Mouse (Mus musculus): ENCODE measurements around the gene Zfp638.
A peak's percentile ranks its signal among the peaks of the same experiment; 100 is the strongest.
"Not testable (repeated sequence)": the region's sequence is repeated elsewhere in the genome, so short reads cannot be mapped to it uniquely, and the experiment has no call there.

Gene Zfp638

GRCm38 (mm10) chr6:84010303-84011225 lies 143.7 kb downstream of the Zfp638 start:
- H3K36me3 ChIP-seq (ENCODE audit: control insufficient read depth, insufficient read depth, low read length, poor library complexity, severe bottlenecking): no peaks in the 10 kb centered on the region
- H3K27me3 ChIP-seq (ENCODE audit: control insufficient read depth, insufficient read depth, low read length, poor library complexity, severe bottlenecking): peaks cover 2% of the 10 kb centered on the region; the same call in 1 of the 2 replicates
- no peak for DNase-seq (ENCODE audit: low read depth, low spot score)

- not testable (repeated sequence) for H3K27me3 ChIP-seq (ENCODE audit: control insufficient read depth, insufficient read depth, low read length, poor library complexity, severe bottlenecking); H3K36me3 ChIP-seq (ENCODE audit: control insufficient read depth, insufficient read depth, low read length, poor library complexity, severe bottlenecking); DNase-seq (ENCODE audit: low read depth, low spot score)
These were observed 148.2 kb downstream of the Zfp638 start for GRCm38 (mm10) chr6:84014961-84015683.

- DNase-seq (ENCODE audit: low read depth, low spot score): no peak
- H3K27me3 ChIP-seq (ENCODE audit: control insufficient read depth, insufficient read depth, low read length, poor library complexity, severe bottlenecking): no peaks in the 10 kb centered on the region
- H3K36me3 ChIP-seq (ENCODE audit: control insufficient read depth, insufficient read depth, low read length, poor library complexity, severe bottlenecking): no peaks in the 10 kb centered on the region
These were observed 149.9 kb downstream of the Zfp638 start for GRCm38 (mm10) chr6:84016851-84017250.

- no peaks in the 10 kb centered on the region for H3K36me3 ChIP-seq (ENCODE audit: control insufficient read depth, insufficient read depth, low read length, poor library complexity, severe bottlenecking)
- DNase-seq (ENCODE audit: low read depth, low spot score): peak; percentile 30
- H3K27me3 ChIP-seq (ENCODE audit: control insufficient read depth, insufficient read depth, low read length, poor library complexity, severe bottlenecking): no peaks in the 10 kb centered on the region
These were observed 150.5 kb downstream of the Zfp638 start for GRCm38 (mm10) chr6:84017392-84017791.

GRCm38 (mm10) chr6:84018906-84019550 lies 152.1 kb downstream of the Zfp638 start:
- Histone ChIP-seq H3K36me3 (ENCODE audit: control insufficient read depth, insufficient read depth, low read length, poor library complexity, severe bottlenecking) (no peaks in the 10 kb centered on the region), H3K27me3 (ENCODE audit: control insufficient read depth, insufficient read depth, low read length, poor library complexity, severe bottlenecking) (no peaks in the 10 kb centered on the region)
- no peak for DNase-seq (ENCODE audit: low read depth, low spot score)

GRCm38 (mm10) chr6:84020002-84020401 lies 153.1 kb downstream of the Zfp638 start:
- Histone ChIP-seq H3K36me3 (ENCODE audit: control insufficient read depth, insufficient read depth, low read length, poor library complexity, severe bottlenecking) (no peaks in the 10 kb centered on the region), H3K27me3 (ENCODE audit: control insufficient read depth, insufficient read depth, low read length, poor library complexity, severe bottlenecking) (no peaks in the 10 kb centered on the region)
- no peak for DNase-seq (ENCODE audit: low read depth, low spot score)

- H3K27me3 ChIP-seq (ENCODE audit: control insufficient read depth, insufficient read depth, low read length, poor library complexity, severe bottlenecking): no peaks in the 10 kb centered on the region; the same call in 1 of the 2 replicates
- no peaks in the 10 kb centered on the region for H3K36me3 ChIP-seq (ENCODE audit: control insufficient read depth, insufficient read depth, low read length, poor library complexity, severe bottlenecking)
- no peak for DNase-seq (ENCODE audit: low read depth, low spot score)
These were observed 155.1 kb downstream of the Zfp638 start for GRCm38 (mm10) chr6:84021990-84022389.

- no peak for DNase-seq (ENCODE audit: low read depth, low spot score)
- no peaks in the 10 kb centered on the region; the same call in 1 of the 2 replicates for H3K27me3 ChIP-seq (ENCODE audit: control insufficient read depth, insufficient read depth, low read length, poor library complexity, severe bottlenecking)
- H3K36me3 ChIP-seq (ENCODE audit: control insufficient read depth, insufficient read depth, low read length, poor library complexity, severe bottlenecking): no peaks in the 10 kb centered on the region
These were observed 158.7 kb downstream of the Zfp638 start for GRCm38 (mm10) chr6:84025636-84026035.

GRCm38 (mm10) chr6:84028791-84029190 lies 161.9 kb downstream of the Zfp638 start:
- no peaks in the 10 kb centered on the region for H3K36me3 ChIP-seq (ENCODE audit: control insufficient read depth, insufficient read depth, low read length, poor library complexity, severe bottlenecking)
- H3K27me3 ChIP-seq (ENCODE audit: control insufficient read depth, insufficient read depth, low read length, poor library complexity, severe bottlenecking): no peaks in the 10 kb centered on the region; the same call in 1 of the 2 replicates
- DNase-seq (ENCODE audit: low read depth, low spot score): no peak

GRCm38 (mm10) chr6:84029775-84030174 lies 162.9 kb downstream of the Zfp638 start:
- Histone ChIP-seq H3K36me3 (ENCODE audit: control insufficient read depth, insufficient read depth, low read length, poor library complexity, severe bottlenecking) (no peaks in the 10 kb centered on the region), H3K27me3 (ENCODE audit: control insufficient read depth, insufficient read depth, low read length, poor library complexity, severe bottlenecking) (no peaks in the 10 kb centered on the region; the same call in 1 of the 2 replicates)
- DNase-seq (ENCODE audit: low read depth, low spot score): no peak

- DNase-seq (ENCODE audit: low read depth, low spot score); H3K27me3 ChIP-seq (ENCODE audit: control insufficient read depth, insufficient read depth, low read length, poor library complexity, severe bottlenecking); H3K36me3 ChIP-seq (ENCODE audit: control insufficient read depth, insufficient read depth, low read length, poor library complexity, severe bottlenecking): not testable (repeated sequence)
These were observed 165.6 kb downstream of the Zfp638 start for GRCm38 (mm10) chr6:84032516-84032915.

Measured in splenic B cell, adult 2 months (primary cell).